Mouse (Mus musculus): Measurements from ENCODE around the gene Epor.

DNA sequence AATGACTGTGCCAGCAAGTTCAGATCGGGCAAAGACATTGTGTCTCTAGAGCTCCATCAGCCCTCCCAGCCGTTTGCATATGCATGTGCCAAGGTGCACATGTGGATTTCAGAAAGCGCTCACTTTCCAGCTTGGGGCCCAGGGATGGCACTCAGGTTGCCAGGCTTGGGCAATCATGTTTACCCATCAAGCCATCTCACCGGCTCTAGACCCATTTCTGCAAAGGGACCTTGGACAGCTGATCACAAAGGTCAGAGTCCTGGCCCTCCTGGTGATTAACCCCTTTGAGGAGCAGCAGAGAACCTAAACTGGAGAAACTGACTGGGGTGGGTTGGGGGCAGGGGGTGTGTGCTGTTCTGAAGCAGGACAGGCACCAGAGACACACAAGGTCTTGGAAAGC, 28.9 kb upstream of the Epor start:
- no peak for TF ChIP-seq CTCF (conservative IDR thresholded peaks at IDR 0.05; ENCODE audit: low read length)
- no peak for TF ChIP-seq POU5F1 (IDR thresholded peaks at IDR 0.05; ENCODE audit: borderline replicate concordance, low read length)
- no peak for TF ChIP-seq NANOG (IDR thresholded peaks at IDR 0.05; ENCODE audit: borderline replicate concordance, low read length)
